Mouse (Mus musculus) ES-Bruce4 (cell line): Measurements from ENCODE around the gene Olfr646.

Experiments used
- CTCF ChIP-seq: IDR thresholded peaks from one replicate; pipeline ENCODE4 v1.8.1; 2011; ENCODE audit warnings: low read depth, low read length
- EP300 ChIP-seq: IDR thresholded peaks from 2 replicates; pipeline ENCODE4 v1.6.1; 2011; ENCODE audit warnings: low read depth, low read length; ENCODE audit not compliant: insufficient read depth
- POLR2A ChIP-seq: IDR thresholded peaks from one replicate; pipeline ENCODE4 v1.8.1; 2011; ENCODE audit warnings: low read length; ENCODE audit not compliant: insufficient read depth

GRCm38 (mm10) chr7:104071769-104072168 is 32.9 kb upstream of the Olfr646 start, which contains the start of gene Olfr644:
- no peak for TF ChIP-seq POLR2A
- no peak for TF ChIP-seq CTCF
- TF ChIP-seq EP300: no peak
